Mouse (Mus musculus): ENCODE measurements around the gene Fbxo4. TPM values are rescaled to one million over a fixed set of nuclear protein-coding genes. Genes with fewer than 3 reads are reported as not detected.

Gene Fbxo4
- polyA plus RNA-seq, 1 experiment from 2014 or later: 6.6 TPM

GRCm38 (mm10) chr15:4023747-4024146, 44.4 kb upstream of the Fbxo4 start:
- Histone ChIP-seq H3K4me1 (replicated peaks; ENCODE audit: control insufficient read depth, insufficient read depth, low read length) (no peaks in the 10 kb centered on the region), H3K9ac (ENCODE audit: low read depth, low read length) (no peak overlapping the region), H3K36me3 (ENCODE audit: control insufficient read depth, insufficient read depth, low read length) (no peaks in the 10 kb centered on the region), H3K27ac (ENCODE audit: low read depth, low read length) (no peak overlapping the region), H3K4me2 (replicated peaks; ENCODE audit: low read depth, low read length) (no peak overlapping the region), H3K27me3 (ENCODE audit: control insufficient read depth, insufficient read depth, low read length) (no peaks in the 10 kb centered on the region), H3K9me3 (ENCODE audit: control insufficient read depth, low read length) (no peaks in the 10 kb centered on the region), H3K4me3 (ENCODE audit: low read depth, low read length) (no peak overlapping the region)
- DNase-seq (ENCODE audit: low spot score) (no peak), ATAC-seq (ENCODE audit: low FRiP score) (no peak)
- 90% methylated on average over 2 of the region's 2 CpGs for WGBS

GRCm38 (mm10) chr15:4020711-4021110, 41.3 kb upstream of the Fbxo4 start:
- ATAC-seq (ENCODE audit: low FRiP score): no peak
- no peak for DNase-seq (ENCODE audit: low spot score)
- WGBS: 68% methylated on average over 4 of the region's 4 CpGs
- H3K4me2 ChIP-seq (replicated peaks; ENCODE audit: low read depth, low read length): no peak overlapping the region
- H3K36me3 ChIP-seq (ENCODE audit: control insufficient read depth, insufficient read depth, low read length): no peaks in the 10 kb centered on the region
- H3K27me3 ChIP-seq (ENCODE audit: control insufficient read depth, insufficient read depth, low read length): no peaks in the 10 kb centered on the region
- no peaks in the 10 kb centered on the region for H3K9me3 ChIP-seq (ENCODE audit: control insufficient read depth, low read length)
- no peaks in the 10 kb centered on the region for H3K4me1 ChIP-seq (replicated peaks; ENCODE audit: control insufficient read depth, insufficient read depth, low read length)
- no peak overlapping the region for H3K9ac ChIP-seq (ENCODE audit: low read depth, low read length)
- no peak overlapping the region for H3K4me3 ChIP-seq (ENCODE audit: low read depth, low read length)
- no peak overlapping the region for H3K27ac ChIP-seq (ENCODE audit: low read depth, low read length)

GRCm38 (mm10) chr15:4013873-4014272, 34.5 kb upstream of the Fbxo4 start:
- DNase-seq (ENCODE audit: low spot score) (no peak), ATAC-seq (ENCODE audit: low FRiP score) (peak; percentile 61; the same call in 1 of the 2 replicates)
- no peaks in the 10 kb centered on the region for H3K9me3 ChIP-seq (ENCODE audit: control insufficient read depth, low read length)

GRCm38 (mm10) chr15:4000536-4000935, 21.2 kb upstream of the Fbxo4 start:
- Histone ChIP-seq H3K36me3 (ENCODE audit: control insufficient read depth, insufficient read depth, low read length) (no peaks in the 10 kb centered on the region), H3K27ac (ENCODE audit: low read depth, low read length) (no peak overlapping the region), H3K9me3 (ENCODE audit: control insufficient read depth, low read length) (no peaks in the 10 kb centered on the region), H3K27me3 (ENCODE audit: control insufficient read depth, insufficient read depth, low read length) (no peaks in the 10 kb centered on the region), H3K4me3 (ENCODE audit: low read depth, low read length) (no peak overlapping the region), H3K9ac (ENCODE audit: low read depth, low read length) (no peak overlapping the region), H3K4me2 (replicated peaks; ENCODE audit: low read depth, low read length) (no peak overlapping the region), H3K4me1 (replicated peaks; ENCODE audit: control insufficient read depth, insufficient read depth, low read length) (no peaks in the 10 kb centered on the region)
- ATAC-seq (ENCODE audit: low FRiP score): no peak
- no peak for DNase-seq (ENCODE audit: low spot score)
- 83% methylated on average over 2 of the region's 2 CpGs for WGBS

More at GRCm38 (mm10) chr15:4013873-4014272, 34.5 kb upstream of the Fbxo4 start:
- 85% methylated on average over 2 of the region's 2 CpGs for WGBS
- H3K36me3 ChIP-seq (ENCODE audit: control insufficient read depth, insufficient read depth, low read length): no peaks in the 10 kb centered on the region
- no peak overlapping the region for H3K9ac ChIP-seq (ENCODE audit: low read depth, low read length)
- H3K4me2 ChIP-seq (replicated peaks; ENCODE audit: low read depth, low read length): no peak overlapping the region
- H3K27ac ChIP-seq (ENCODE audit: low read depth, low read length): no peak overlapping the region
- no peak overlapping the region for H3K4me3 ChIP-seq (ENCODE audit: low read depth, low read length)
- no peaks in the 10 kb centered on the region for H3K4me1 ChIP-seq (replicated peaks; ENCODE audit: control insufficient read depth, insufficient read depth, low read length)
- H3K27me3 ChIP-seq (ENCODE audit: control insufficient read depth, insufficient read depth, low read length): no peaks in the 10 kb centered on the region

- WGBS: 67% methylated on average over 2 of the region's 2 CpGs
- ATAC-seq (ENCODE audit: low FRiP score): no peak
- no peak overlapping the region for H3K4me3 ChIP-seq (ENCODE audit: low read depth, low read length)
Measured at GRCm38 (mm10) chr15:3999144-3999543, 19.8 kb upstream of the Fbxo4 start.

GRCm38 (mm10) chr15:3996267-3997010, 17.1 kb upstream of the Fbxo4 start:
- peak overlapping the region; percentile 57 for H3K9ac ChIP-seq (ENCODE audit: low read depth, low read length)
- no peaks in the 10 kb centered on the region for H3K27me3 ChIP-seq (ENCODE audit: control insufficient read depth, insufficient read depth, low read length)
- peak overlapping the region; percentile 57 for H3K4me2 ChIP-seq (replicated peaks; ENCODE audit: low read depth, low read length)
- H3K27ac ChIP-seq (ENCODE audit: low read depth, low read length): peak overlapping the region; percentile 47; the same call in 1 of the 2 replicates
- no peak for ATAC-seq (ENCODE audit: low FRiP score)
- DNase-seq (ENCODE audit: low spot score): no peak
- H3K4me1 ChIP-seq (replicated peaks; ENCODE audit: control insufficient read depth, insufficient read depth, low read length): no peaks in the 10 kb centered on the region
- 26% methylated on average over 14 of the region's 14 CpGs for WGBS
- no peaks in the 10 kb centered on the region for H3K9me3 ChIP-seq (ENCODE audit: control insufficient read depth, low read length)
- H3K36me3 ChIP-seq (ENCODE audit: control insufficient read depth, insufficient read depth, low read length): 0 out of 2 replicates have a peak, but pooled peaks cover 3% of the 10 kb centered on the region
- H3K4me3 ChIP-seq (ENCODE audit: low read depth, low read length): peak overlapping the region; percentile 72

More at GRCm38 (mm10) chr15:3999144-3999543, 19.8 kb upstream of the Fbxo4 start:
- Histone ChIP-seq H3K9ac (ENCODE audit: low read depth, low read length) (no peak overlapping the region), H3K9me3 (ENCODE audit: control insufficient read depth, low read length) (no peaks in the 10 kb centered on the region), H3K27ac (ENCODE audit: low read depth, low read length) (no peak overlapping the region), H3K4me2 (replicated peaks; ENCODE audit: low read depth, low read length) (no peak overlapping the region), H3K27me3 (ENCODE audit: control insufficient read depth, insufficient read depth, low read length) (no peaks in the 10 kb centered on the region), H3K36me3 (ENCODE audit: control insufficient read depth, insufficient read depth, low read length) (no peaks in the 10 kb centered on the region), H3K4me1 (replicated peaks; ENCODE audit: control insufficient read depth, insufficient read depth, low read length) (no peaks in the 10 kb centered on the region)
- no peak for DNase-seq (ENCODE audit: low spot score)

GRCm38 (mm10) chr15:3995448-3996266, 16.3 kb upstream of the Fbxo4 start, which contains the start of gene AW549877:
TSS of gene AW549877 (minus strand) at chr15:3995744.
- no peaks in the 10 kb centered on the region for H3K4me1 ChIP-seq (replicated peaks; ENCODE audit: control insufficient read depth, insufficient read depth, low read length)
- H3K4me3 ChIP-seq (ENCODE audit: low read depth, low read length): peak within 1 kb of the TSS; percentile 72
- no peaks in the 10 kb centered on the region for H3K27me3 ChIP-seq (ENCODE audit: control insufficient read depth, insufficient read depth, low read length)
- DNase-seq (ENCODE audit: low spot score) (peak; percentile 98), ATAC-seq (ENCODE audit: low FRiP score) (peak; percentile 99)
- WGBS: under 1% methylated on average over 56 of the region's 61 CpGs
- H3K27ac ChIP-seq (ENCODE audit: low read depth, low read length): peak within 1 kb of the TSS; percentile 91
- H3K9ac ChIP-seq (ENCODE audit: low read depth, low read length): peak within 1 kb of the TSS; percentile 86
- H3K9me3 ChIP-seq (ENCODE audit: control insufficient read depth, low read length): no peaks in the 10 kb centered on the region
- peak within 1 kb of the TSS; percentile 57 for H3K4me2 ChIP-seq (replicated peaks; ENCODE audit: low read depth, low read length)
- 0 out of 2 replicates have a peak, but pooled peaks cover 3% of the 10 kb centered on the region for H3K36me3 ChIP-seq (ENCODE audit: control insufficient read depth, insufficient read depth, low read length)

DNA sequence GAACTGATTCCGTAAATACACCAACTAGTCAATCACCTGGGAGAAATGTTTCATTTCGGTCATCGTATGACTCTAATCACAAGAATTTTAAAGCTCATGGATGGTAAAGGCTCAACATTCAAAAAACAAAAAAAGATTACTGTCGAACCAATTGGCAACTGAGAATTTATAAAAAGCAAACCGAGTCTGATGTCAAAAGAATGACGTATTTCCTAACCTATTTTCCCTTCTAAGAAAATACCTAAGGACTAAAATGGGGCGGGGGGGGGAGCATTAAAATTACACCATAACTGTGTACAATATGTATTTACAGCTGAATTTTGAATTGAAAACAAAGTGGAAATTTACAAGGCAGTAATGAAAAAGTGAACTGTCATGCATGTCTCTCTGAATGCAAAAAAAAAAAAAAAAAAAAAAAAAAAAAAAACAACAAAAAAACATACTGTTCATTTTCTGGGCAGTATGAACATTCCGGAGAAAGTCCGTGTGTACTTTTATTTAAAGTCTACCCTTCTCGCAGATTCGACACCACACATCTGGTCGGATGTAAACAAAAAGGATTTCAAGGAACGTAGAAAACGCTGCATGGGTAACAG, 15.6 kb upstream of the Fbxo4 start:
- H3K4me2 ChIP-seq (replicated peaks; ENCODE audit: low read depth, low read length): peak overlapping the region; percentile 30
- H3K9ac ChIP-seq (ENCODE audit: low read depth, low read length): peak overlapping the region; percentile 86
- peak overlapping the region; percentile 72 for H3K4me3 ChIP-seq (ENCODE audit: low read depth, low read length)
- ATAC-seq (ENCODE audit: low FRiP score) (no peak), DNase-seq (ENCODE audit: low spot score) (no peak)
- H3K27me3 ChIP-seq (ENCODE audit: control insufficient read depth, insufficient read depth, low read length): no peaks in the 10 kb centered on the region
- WGBS: 28% methylated on average over 14 of the region's 14 CpGs
- H3K9me3 ChIP-seq (ENCODE audit: control insufficient read depth, low read length): no peaks in the 10 kb centered on the region
- 0 out of 2 replicates have a peak, but pooled peaks cover 3% of the 10 kb centered on the region for H3K36me3 ChIP-seq (ENCODE audit: control insufficient read depth, insufficient read depth, low read length)
- peak overlapping the region; percentile 91 for H3K27ac ChIP-seq (ENCODE audit: low read depth, low read length)
- H3K4me1 ChIP-seq (replicated peaks; ENCODE audit: control insufficient read depth, insufficient read depth, low read length): no peaks in the 10 kb centered on the region
